Mouse (Mus musculus) midbrain, embryonic 11.5 days (tissue): Measurements from ENCODE around the gene Nlrp6. TPM values are rescaled to one million over a fixed set of nuclear protein-coding genes. Genes with fewer than 3 reads are reported as not detected.

Experiments used
- ATAC-seq: fragments of 200-750 bp; cut with Nextera tagmentation; 2 replicates; pipeline ENCODE4 v1.8.0; 2017; ENCODE audit warnings: moderate TSS enrichment, moderate library complexity; ENCODE audit not compliant: low FRiP score
- DNase-seq: peaks from one replicate; pipeline ENCODE4 v3.0.0; 2015; ENCODE audit warnings: low spot score; ENCODE audit errors: missing footprints
- H3K27ac ChIP-seq: fragments of 300-500 bp; sonication (generic); 2 replicates; pipeline ENCODE4 v1.5.1; 2014; ENCODE audit warnings: low read depth, low read length
- H3K27me3 ChIP-seq: fragments of 300-500 bp; sonication (generic); 2 replicates; pipeline ENCODE4 v1.6.1; 2014; ENCODE audit warnings: mild to moderate bottlenecking, low read length, moderate library complexity, mixed read lengths; ENCODE audit not compliant: control insufficient read depth, insufficient read depth
- H3K36me3 ChIP-seq: fragments of 300-500 bp; sonication (generic); 2 replicates; pipeline ENCODE4 v1.6.1; 2014; ENCODE audit warnings: mild to moderate bottlenecking, low read length, moderate library complexity, mixed read lengths; ENCODE audit not compliant: control insufficient read depth, insufficient read depth
- H3K4me1 ChIP-seq: fragments of 300-500 bp; sonication (generic); 2 replicates; pipeline ENCODE4 v1.6.1; 2014; ENCODE audit warnings: low read length; ENCODE audit not compliant: control insufficient read depth, insufficient read depth
- H3K4me2 ChIP-seq: fragments of 300-500 bp; sonication (generic); 2 replicates; pipeline ENCODE4 v1.6.1; 2014; ENCODE audit warnings: mild to moderate bottlenecking, moderate library complexity
- H3K4me3 ChIP-seq: fragments of 300-500 bp; sonication (generic); 2 replicates; pipeline ENCODE4 v1.5.1; 2014; ENCODE audit warnings: low read depth, low read length
- H3K9ac ChIP-seq: fragments of 300-500 bp; sonication (generic); 2 replicates; pipeline ENCODE4 v1.6.1; 2014; ENCODE audit warnings: low read length
- H3K9me3 ChIP-seq: fragments of 300-500 bp; sonication (generic); 2 replicates; pipeline ENCODE4 v1.6.1; 2016; ENCODE audit warnings: low read length; ENCODE audit not compliant: control insufficient read depth
- WGBS: fragments of 180-500 bp; shearing (Covaris S2); extraction: QIAGEN DNeasy Blood & Tissue Kit; methylation state at CpG from one replicate; pipeline ENCODE4 v1.1.7; 2014; 5-methylcytosine and 5-hydroxymethylcytosine counted together
- polyA plus RNA-seq: library from polyadenylated mRNA; unstranded; fragments of >200 nt; fragmentation: Nextera tagmentation; extraction: Ambion mirVana; gene quantifications from 2 replicates; pipeline ENCODE4 v1.2.1, GENCODE M21; 2014

Nlrp6 gene
- polyA plus RNA-seq, 1 experiment from 2014 or later, result 0.08 TPM

DNA sequence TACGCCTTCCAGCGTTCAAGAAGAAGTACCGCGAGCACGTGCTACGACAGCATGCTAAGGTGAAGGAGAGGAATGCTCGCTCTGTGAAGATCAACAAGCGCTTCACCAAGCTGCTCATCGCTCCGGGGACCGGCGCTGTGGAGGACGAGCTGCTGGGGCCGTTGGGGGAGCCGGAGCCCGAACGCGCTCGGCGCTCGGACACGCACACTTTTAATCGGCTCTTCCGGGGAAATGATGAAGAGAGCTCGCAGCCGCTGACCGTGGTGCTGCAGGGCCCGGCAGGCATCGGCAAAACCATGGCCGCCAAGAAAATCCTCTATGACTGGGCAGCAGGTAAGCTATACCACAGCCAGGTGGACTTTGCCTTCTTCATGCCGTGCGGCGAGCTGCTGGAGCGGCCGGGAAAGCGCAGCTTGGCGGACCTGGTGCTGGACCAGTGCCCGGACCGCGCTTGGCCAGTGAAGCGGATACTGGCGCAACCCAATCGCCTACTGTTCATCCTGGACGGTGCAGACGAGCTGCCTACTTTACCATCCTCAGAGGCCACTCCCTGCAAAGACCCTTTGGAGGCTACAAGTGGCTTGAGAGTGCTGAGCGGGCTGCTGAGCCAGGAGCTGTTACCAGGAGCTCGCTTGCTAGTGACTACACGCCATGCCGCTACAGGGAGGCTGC lies 1.8 kb downstream of the Nlrp6 start:
- H3K4me2 ChIP-seq, result peak overlapping the region; percentile 83
- peaks cover 12% of the 10 kb centered on the region for H3K4me1 ChIP-seq
- H3K9ac ChIP-seq, result peak overlapping the region; percentile 45
- H3K27me3 ChIP-seq, result peaks cover 44% of the 10 kb centered on the region
- no peak overlapping the region for H3K27ac ChIP-seq
- DNase-seq (peak; percentile 95), ATAC-seq (no peak)
- H3K4me3 ChIP-seq, result peak overlapping the region; percentile 41
- H3K36me3 ChIP-seq, result no peaks in the 10 kb centered on the region
- WGBS, result under 1% methylated on average over 49 of the region's 49 CpGs
- no peaks in the 10 kb centered on the region for H3K9me3 ChIP-seq

DNA sequence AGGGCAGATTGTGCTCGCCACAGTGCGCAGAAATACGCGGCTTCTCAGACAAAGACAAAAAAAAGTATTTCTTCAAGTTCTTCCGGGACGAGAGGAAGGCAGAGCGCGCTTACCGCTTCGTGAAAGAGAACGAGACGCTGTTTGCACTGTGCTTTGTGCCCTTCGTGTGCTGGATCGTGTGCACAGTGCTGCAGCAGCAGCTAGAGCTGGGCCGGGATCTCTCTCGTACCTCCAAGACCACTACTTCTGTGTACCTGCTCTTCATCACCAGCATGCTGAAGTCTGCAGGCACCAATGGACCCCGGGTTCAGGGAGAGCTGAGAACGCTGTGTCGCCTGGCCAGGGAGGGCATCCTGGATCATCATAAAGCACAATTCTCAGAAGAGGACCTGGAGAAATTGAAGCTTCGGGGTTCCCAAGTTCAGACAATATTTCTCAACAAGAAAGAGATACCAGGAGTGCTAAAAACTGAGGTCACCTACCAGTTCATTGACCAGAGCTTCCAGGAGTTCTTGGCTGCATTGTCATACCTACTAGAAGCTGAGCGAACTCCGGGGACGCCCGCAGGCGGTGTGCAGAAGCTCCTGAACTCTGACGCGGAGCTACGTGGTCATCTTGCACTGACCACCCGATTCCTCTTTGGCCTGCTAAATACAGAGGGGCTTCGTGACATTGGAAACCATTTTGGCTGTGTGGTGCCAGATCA lies 2.5 kb downstream of the Nlrp6 start:
- peaks cover 44% of the 10 kb centered on the region for H3K27me3 ChIP-seq
- peak overlapping the region; percentile 45 for H3K9ac ChIP-seq
- H3K4me2 ChIP-seq, result peak overlapping the region; percentile 83
- H3K4me3 ChIP-seq, result peak overlapping the region; percentile 41
- no peaks in the 10 kb centered on the region for H3K9me3 ChIP-seq
- peaks cover 12% of the 10 kb centered on the region for H3K4me1 ChIP-seq
- DNase-seq (peak; percentile 94), ATAC-seq (no peak)
- H3K27ac ChIP-seq, result no peak overlapping the region
- WGBS, result 20% methylated on average over 30 of the region's 30 CpGs
- H3K36me3 ChIP-seq, result no peaks in the 10 kb centered on the region

DNA sequence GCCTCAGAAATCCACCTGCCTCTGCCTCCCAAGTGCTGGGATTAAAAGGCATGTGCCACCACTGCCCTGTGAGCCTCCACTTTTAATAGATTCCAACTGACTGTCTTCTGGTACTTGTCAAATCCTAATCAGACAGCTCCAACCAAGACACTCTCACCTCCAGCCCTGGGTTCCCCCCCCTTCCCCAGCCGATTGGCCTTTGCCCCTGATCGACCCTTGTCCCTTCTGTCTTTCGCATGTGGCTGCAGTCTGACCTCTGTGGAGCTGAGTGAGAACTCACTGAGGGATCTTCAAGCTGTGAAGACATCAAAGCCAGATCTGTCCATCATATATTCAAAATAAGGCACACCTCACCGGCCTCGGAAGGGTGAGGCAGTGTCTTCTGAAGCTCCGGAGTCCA lies 6.5 kb downstream of the Nlrp6 start:
- ATAC-seq, result no peak
- no peak overlapping the region for H3K4me3 ChIP-seq
- H3K36me3 ChIP-seq, result no peaks in the 10 kb centered on the region
- 89% methylated on average over 6 of the region's 6 CpGs for WGBS
- H3K27ac ChIP-seq, result no peak overlapping the region
- H3K9me3 ChIP-seq, result no peaks in the 10 kb centered on the region
- peaks cover 9% of the 10 kb centered on the region for H3K4me1 ChIP-seq
- H3K4me2 ChIP-seq, result no peak overlapping the region
- no peak overlapping the region for H3K9ac ChIP-seq
- peaks cover 25% of the 10 kb centered on the region for H3K27me3 ChIP-seq
- DNase-seq, result peak; percentile 37

DNA sequence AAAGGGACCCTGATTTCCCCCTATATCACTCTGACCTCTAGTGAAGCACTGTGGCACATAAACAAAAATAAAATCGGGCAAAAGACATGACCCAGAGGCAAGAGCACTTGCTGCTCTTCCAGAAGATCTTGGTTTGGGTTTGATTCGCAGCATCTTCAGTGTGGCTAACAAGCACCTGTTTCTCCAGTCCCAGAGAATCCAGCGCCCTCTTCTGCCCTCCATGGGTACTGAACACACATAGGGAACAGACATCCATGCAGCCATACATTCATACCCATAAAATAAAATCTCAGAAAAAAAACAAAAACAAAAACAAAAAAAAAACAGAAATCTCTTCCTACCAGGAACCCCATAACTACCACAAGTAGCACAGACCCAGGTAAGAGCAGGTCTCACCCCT lies 17.7 kb downstream of the Nlrp6 start:
- 44% methylated on average over 3 of the region's 3 CpGs for WGBS
- no peaks in the 10 kb centered on the region for H3K36me3 ChIP-seq
- no peak for DNase-seq
- H3K4me1 ChIP-seq, result peaks cover 5% of the 10 kb centered on the region; the same call in 1 of the 2 replicates
- H3K9ac ChIP-seq, result no peak overlapping the region
- no peaks in the 10 kb centered on the region for H3K9me3 ChIP-seq
- no peak overlapping the region for H3K27ac ChIP-seq
- ATAC-seq, result no peak
- no peak overlapping the region for H3K4me2 ChIP-seq
- H3K27me3 ChIP-seq, result no peaks in the 10 kb centered on the region
- no peak overlapping the region for H3K4me3 ChIP-seq

GRCm38 (mm10) chr7:140938896-140939295 lies 18.2 kb downstream of the Nlrp6 start:
- Histone ChIP-seq H3K36me3 (no peaks in the 10 kb centered on the region), H3K4me2 (no peak overlapping the region), H3K4me3 (no peak overlapping the region), H3K9me3 (no peaks in the 10 kb centered on the region), H3K27ac (no peak overlapping the region), H3K9ac (no peak overlapping the region), H3K4me1 (peaks cover 5% of the 10 kb centered on the region; the same call in 1 of the 2 replicates), H3K27me3 (no peaks in the 10 kb centered on the region)
- ATAC-seq (no peak), DNase-seq (no peak)
- WGBS, result 20% methylated on average over 2 of the region's 2 CpGs

DNA sequence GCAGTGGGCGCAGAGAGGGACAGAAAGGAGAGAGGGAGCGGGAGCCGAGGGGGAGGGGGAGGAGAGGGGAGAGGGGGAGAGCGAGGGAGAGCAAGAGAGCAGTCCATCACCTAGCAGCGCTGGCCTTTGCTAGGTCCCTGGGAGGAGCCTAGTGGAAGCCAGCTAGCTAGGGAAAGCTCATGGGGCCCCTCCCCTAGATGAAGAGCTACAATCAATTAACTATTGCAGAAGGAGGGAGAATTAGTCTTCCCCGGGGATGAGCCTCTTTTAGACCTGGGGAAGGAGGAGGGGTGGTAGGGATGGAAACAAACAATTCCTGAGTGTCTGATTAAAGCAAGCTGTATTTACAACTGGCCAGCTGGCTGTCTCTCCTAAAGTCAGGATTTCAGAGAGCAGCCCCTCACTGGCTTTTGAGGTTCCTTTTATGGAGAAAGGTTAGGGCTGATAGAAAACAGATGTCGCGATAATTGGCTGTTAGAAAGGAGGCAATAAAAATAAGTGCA lies 19.0 kb downstream of the Nlrp6 start:
- no peak overlapping the region for H3K9ac ChIP-seq
- ATAC-seq (no peak), DNase-seq (no peak)
- no peak overlapping the region for H3K4me3 ChIP-seq
- whole genome bisulfite sequencing, result 14% methylated on average over 8 of the region's 8 CpGs
- peaks cover 5% of the 10 kb centered on the region; the same call in 1 of the 2 replicates for H3K4me1 ChIP-seq
- H3K9me3 ChIP-seq, result no peaks in the 10 kb centered on the region
- no peaks in the 10 kb centered on the region for H3K36me3 ChIP-seq
- no peak overlapping the region for H3K27ac ChIP-seq
- H3K4me2 ChIP-seq, result no peak overlapping the region
- H3K27me3 ChIP-seq, result no peaks in the 10 kb centered on the region

GRCm38 (mm10) chr7:140941222-140942051 lies 20.7 kb downstream of the Nlrp6 start, which contains the start of gene Pgghg:
TSS of gene Pgghg (plus strand) at chr7:140941391.
- Histone ChIP-seq H3K4me2 (peak within 1 kb of the TSS; percentile 59), H3K27ac (no peak within 1 kb of the TSS)
- ATAC-seq, result peak; percentile 91

GRCm38 (mm10) chr7:140942341-140942740 lies 21.6 kb downstream of the Nlrp6 start:
- peak overlapping the region; percentile 73 for H3K9ac ChIP-seq
- H3K27ac ChIP-seq, result no peak overlapping the region
- no peaks in the 10 kb centered on the region for H3K36me3 ChIP-seq
- peak; percentile 12; the same call in 1 of the 2 replicates for ATAC-seq
- no peaks in the 10 kb centered on the region for H3K27me3 ChIP-seq
- 64% methylated on average over 9 of the region's 9 CpGs for WGBS
- no peak for DNase-seq
- H3K9me3 ChIP-seq, result no peaks in the 10 kb centered on the region
- peaks cover 5% of the 10 kb centered on the region; the same call in 1 of the 2 replicates for H3K4me1 ChIP-seq
- H3K4me3 ChIP-seq, result peak overlapping the region; percentile 45
- H3K4me2 ChIP-seq, result peak overlapping the region; percentile 59

More at GRCm38 (mm10) chr7:140941222-140942051, 20.7 kb downstream of the Nlrp6 start, which contains the start of gene Pgghg:
- DNase-seq, result peak; percentile 98
- WGBS, result 5% methylated on average over 33 of the region's 33 CpGs
- H3K4me3 ChIP-seq, result peak within 1 kb of the TSS; percentile 45
- H3K36me3 ChIP-seq, result no peaks in the 10 kb centered on the region
- H3K4me1 ChIP-seq, result peaks cover 5% of the 10 kb centered on the region; the same call in 1 of the 2 replicates
- H3K27me3 ChIP-seq, result no peaks in the 10 kb centered on the region
- peak within 1 kb of the TSS; percentile 73 for H3K9ac ChIP-seq
- no peaks in the 10 kb centered on the region for H3K9me3 ChIP-seq
